Mouse (Mus musculus) MEL (cell line): ENCODE data around the gene Ccdc157.

ENCODE experiments used
- CTCF ChIP-seq, 3 experiments: IDR thresholded peaks in 2 of 3; conservative IDR thresholded peaks in 1 of 3; 2 replicates each; pipeline ENCODE4 v1.5.1; 2011 to 2012; ENCODE audit warnings: low read length in 3 of 3, low read depth in 2 of 3, mild to moderate bottlenecking in 2 of 3, improper control_type of control experiment in 1 of 3, inconsistent platforms in 1 of 3, mixed read lengths in 1 of 3, moderate library complexity in 1 of 3; ENCODE audit not compliant: control insufficient read depth in 1 of 3, insufficient read depth in 1 of 3, poor library complexity in 1 of 3, severe bottlenecking in 1 of 3
- E2F4 ChIP-seq: IDR thresholded peaks from 2 replicates; pipeline ENCODE4 v1.6.1; 2011; ENCODE audit warnings: low read depth, low read length, improper control_type of control experiment, borderline replicate concordance
- EP300 ChIP-seq, 2 experiments: IDR thresholded peaks; 2 replicates each; pipeline ENCODE4 v1.6.1; 2011; ENCODE audit warnings: improper control_type of control experiment in 2 of 2, low read length in 2 of 2, low read depth in 1 of 2, mild to moderate bottlenecking in 1 of 2
- MAFK ChIP-seq: IDR thresholded peaks from 2 replicates; pipeline ENCODE4 v1.6.1; 2011; ENCODE audit warnings: low read depth, mild to moderate bottlenecking, low read length, improper control_type of control experiment, borderline replicate concordance
- MYB ChIP-seq: IDR thresholded peaks from 2 replicates; pipeline ENCODE4 v1.6.1; 2011; ENCODE audit warnings: mild to moderate bottlenecking, low read depth, low read length, improper control_type of control experiment
- NELFE ChIP-seq: IDR thresholded peaks from 2 replicates; pipeline ENCODE4 v1.6.1; 2011; ENCODE audit warnings: low read depth, low read length, improper control_type of control experiment
- POLR2A ChIP-seq, 2 experiments: IDR thresholded peaks; 2 replicates each; pipeline ENCODE4 v1.6.1; 2011 to 2012; ENCODE audit warnings: low read length in 2 of 2, mild to moderate bottlenecking in 2 of 2, control low read depth in 1 of 2, improper control_type of control experiment in 1 of 2, low read depth in 1 of 2, moderate library complexity in 1 of 2; ENCODE audit not compliant: control insufficient read depth in 1 of 2, insufficient read depth in 1 of 2, poor library complexity in 1 of 2
- TBP ChIP-seq: IDR thresholded peaks from 2 replicates; pipeline ENCODE4 v1.8.0; 2011; ENCODE audit warnings: low read depth, low read length, improper control_type of control experiment
- TCF12 ChIP-seq: IDR thresholded peaks from 2 replicates; pipeline ENCODE4 v1.6.1; 2014; ENCODE audit warnings: low read depth, mild to moderate bottlenecking, inconsistent platforms, low read length, improper control_type of control experiment, moderate library complexity
- ZMIZ1 ChIP-seq: IDR thresholded peaks from 2 replicates; pipeline ENCODE4 v1.6.1; 2012; ENCODE audit warnings: low read depth, mild to moderate bottlenecking, inconsistent platforms, low read length, improper control_type of control experiment, moderate library complexity
- ZNF384 ChIP-seq: IDR thresholded peaks from 2 replicates; pipeline ENCODE4 v1.6.1; 2012; ENCODE audit warnings: low read depth, mild to moderate bottlenecking, inconsistent platforms, low read length, improper control_type of control experiment

GRCm38 (mm10) chr11:4115407-4115806, 44.7 kb downstream of the Ccdc157 start:
- TF ChIP-seq POLR2A (IDR thresholded peaks at IDR 0.05; ENCODE audit: control insufficient read depth in 1 of 2, insufficient read depth in 1 of 2, low read depth in 1 of 2, low read length in 2 of 2, poor library complexity in 1 of 2) (no peak), EP300 (IDR thresholded peaks at IDR 0.05; ENCODE audit: low read depth in 1 of 2, low read length in 2 of 2) (no peak), CTCF (IDR thresholded peaks at IDR 0.05 in 2 of 3, conservative IDR thresholded peaks at IDR 0.05 in 1 of 3; ENCODE audit: control insufficient read depth in 1 of 3, insufficient read depth in 1 of 3, low read depth in 2 of 3, low read length in 3 of 3, poor library complexity in 1 of 3, severe bottlenecking in 1 of 3) (no peak), ZMIZ1 (no peak), TCF12 (peak; percentile 36; the same call in 1 of the 2 replicates), E2F4 (no peak), ZNF384 (no peak), MYB (no peak), MAFK (no peak), NELFE (no peak), TBP (no peak)
